Mouse (Mus musculus) liver, postnatal 0 days (tissue): Measurements from ENCODE around the gene Igsf9.

Source experiments
- CTCF ChIP-seq: sonication (generic); IDR thresholded peaks from 2 replicates; pipeline ENCODE4 v1.5.1; 2016; ENCODE audit warnings: antibody characterized with exemption, low read depth
- EP300 ChIP-seq: IDR thresholded peaks from 2 replicates; pipeline ENCODE4 v1.6.1; 2016; ENCODE audit warnings: antibody characterized with exemption, low read depth, mild to moderate bottlenecking

- no peak for TF ChIP-seq CTCF
- TF ChIP-seq EP300 = no peak
Observed at GRCm38 (mm10) chr1:172540283-172540820, 58.8 kb downstream of the Igsf9 start.
